Mouse (Mus musculus): Measurements from ENCODE around the gene Otos. TPM values are rescaled to one million over a fixed set of nuclear protein-coding genes. Genes with fewer than 3 reads are reported as not detected.

The Otos gene
- total RNA-seq (2022): 1 to 10 TPM in 3 of 4 experiments, under 1 TPM in 1; 0.51 to 2.3 (median 1.8) TPM

DNA sequence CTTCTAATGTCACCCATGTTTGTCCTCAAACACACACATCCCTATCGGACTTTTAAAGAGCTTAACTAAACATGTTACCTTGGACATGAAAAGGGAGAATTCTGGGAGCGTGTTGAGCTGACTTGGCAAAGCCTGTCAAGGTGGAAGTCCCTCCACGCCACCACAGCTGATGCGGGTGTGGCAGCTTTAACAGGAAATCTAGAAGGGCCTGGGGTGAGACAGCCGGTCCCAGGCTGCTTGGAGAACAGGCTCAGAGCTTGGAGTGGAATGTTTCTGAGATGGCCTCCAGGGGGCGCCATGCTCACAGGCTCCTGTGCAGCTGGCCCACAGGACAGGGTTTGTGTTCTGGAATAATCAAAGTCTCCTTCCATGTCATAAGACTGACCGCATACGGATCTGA, at the start of gene Otos:
Gene Otos, minus strand, starts transcription at position 169 of the 400 bp plus-strand sequence.
- peak; percentile 61 to 81 for DNase-seq (ENCODE audit: low spot score in 2 of 2)

DNA sequence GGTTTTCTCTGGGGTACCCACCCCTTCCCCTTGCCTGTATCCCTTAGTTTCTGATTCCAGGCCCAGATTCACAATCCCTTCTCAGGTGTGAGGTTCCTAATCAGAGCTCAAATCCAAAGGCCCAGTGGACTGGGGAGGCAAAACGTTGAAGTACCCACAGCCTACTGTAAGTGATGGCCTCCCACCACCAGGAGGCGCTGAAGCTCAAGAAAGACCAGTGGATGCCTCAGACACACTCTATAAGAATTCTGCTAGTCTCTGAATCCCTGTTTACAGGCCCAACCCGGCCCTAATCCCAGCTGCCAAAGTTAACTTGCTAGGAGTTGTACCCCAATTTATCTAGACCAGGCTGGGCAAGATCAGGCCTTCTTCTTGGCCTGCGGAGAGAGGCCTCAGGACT, 48.2 kb upstream of the Otos start:
- DNase-seq (ENCODE audit: low spot score in 2 of 2): peak; percentile 50 to 74

DNA sequence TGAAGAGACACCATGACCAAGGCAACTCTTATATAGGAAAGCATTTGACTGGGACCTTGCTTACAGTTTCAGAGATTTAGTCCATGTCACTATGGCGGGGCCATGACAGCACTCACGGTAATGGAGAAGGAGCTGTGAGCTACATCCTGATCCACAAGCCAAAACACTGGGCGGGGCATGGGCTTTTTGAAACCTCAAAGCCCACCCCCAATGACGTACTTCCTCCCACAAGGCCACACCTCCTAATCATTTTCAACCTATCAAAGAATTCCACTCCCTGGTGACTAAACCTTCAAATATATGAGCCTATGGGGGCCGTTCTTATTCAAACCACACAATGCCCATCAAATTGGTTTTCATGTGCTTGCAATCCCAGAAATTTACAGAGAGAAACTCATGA, 47.1 kb upstream of the Otos start:
- no peak for DNase-seq (ENCODE audit: low spot score in 2 of 2)

DNA sequence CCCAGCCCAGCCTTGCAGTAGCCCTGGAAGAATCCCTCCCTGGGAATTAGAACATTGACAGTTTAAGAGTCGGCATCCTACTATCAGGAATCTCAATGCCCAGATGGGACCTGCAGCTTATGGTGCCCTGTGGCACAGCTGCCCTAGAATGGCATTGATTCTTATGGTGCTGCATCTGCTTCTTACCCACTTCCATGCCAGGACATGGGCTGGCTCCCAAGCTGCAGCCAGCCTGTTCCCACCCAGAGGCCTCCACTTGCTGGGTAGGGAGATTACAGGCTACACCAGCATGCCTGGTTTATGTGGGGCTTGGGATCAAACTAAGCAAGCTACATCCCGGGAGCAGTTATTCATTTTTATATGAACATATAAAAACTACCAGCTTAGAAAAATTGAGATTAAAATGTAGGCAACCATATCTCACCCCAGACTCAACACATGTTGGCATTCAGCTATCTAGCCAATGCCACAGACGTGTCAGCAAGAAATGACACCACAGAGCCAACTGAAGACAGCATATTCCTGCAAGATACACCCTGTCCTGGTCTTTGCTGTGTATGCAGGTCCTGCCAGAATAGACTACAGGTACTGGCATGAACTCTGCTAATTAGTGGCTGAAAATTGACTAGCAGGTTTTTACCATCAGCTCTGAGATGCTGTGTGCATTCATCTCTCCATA, 42.7 kb upstream of the Otos start:
- no peak for DNase-seq (ENCODE audit: low spot score in 2 of 2)

DNA sequence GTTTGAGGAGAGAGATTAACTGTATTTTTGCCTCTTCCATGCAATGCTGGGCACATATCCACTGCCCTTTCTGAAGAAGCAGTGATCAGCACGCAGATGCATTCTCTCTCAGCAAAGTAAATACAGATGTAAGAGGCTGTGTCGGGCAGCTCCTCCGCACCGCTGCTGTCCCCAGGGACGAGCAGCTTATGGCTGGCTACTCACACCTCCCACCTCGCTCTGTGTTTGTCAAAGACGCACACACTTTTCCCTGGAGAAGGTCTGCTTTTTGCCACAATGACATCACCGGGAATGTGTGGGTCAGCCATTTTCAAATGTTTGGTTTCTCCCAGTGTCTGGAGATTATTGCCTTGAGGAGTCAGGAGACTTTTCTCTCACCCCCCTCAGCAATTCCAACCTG, 38.4 kb upstream of the Otos start:
- no peak for DNase-seq (ENCODE audit: low spot score in 2 of 2)

DNA sequence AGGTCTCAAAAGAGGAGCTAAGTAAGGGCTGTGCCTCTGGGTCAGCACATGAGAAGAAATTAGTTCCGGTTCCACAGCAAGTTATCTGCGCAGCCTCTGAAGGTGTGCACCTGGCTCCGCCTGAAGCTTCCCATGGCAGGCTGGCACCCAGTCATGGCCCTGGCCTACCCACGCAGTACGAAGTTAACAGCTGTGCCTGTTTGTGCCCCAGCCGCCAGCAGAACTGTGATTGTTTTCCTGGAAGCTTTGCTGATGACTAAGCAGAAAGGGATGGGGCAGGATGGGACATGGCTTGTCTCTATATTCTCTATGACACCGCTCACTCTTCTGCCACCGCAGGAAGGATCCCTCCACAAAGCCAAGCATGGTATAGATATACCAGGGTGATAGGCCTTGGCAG, 34.5 kb upstream of the Otos start:
- DNase-seq (ENCODE audit: low spot score in 2 of 2): peak; percentile 76 to 78

DNA sequence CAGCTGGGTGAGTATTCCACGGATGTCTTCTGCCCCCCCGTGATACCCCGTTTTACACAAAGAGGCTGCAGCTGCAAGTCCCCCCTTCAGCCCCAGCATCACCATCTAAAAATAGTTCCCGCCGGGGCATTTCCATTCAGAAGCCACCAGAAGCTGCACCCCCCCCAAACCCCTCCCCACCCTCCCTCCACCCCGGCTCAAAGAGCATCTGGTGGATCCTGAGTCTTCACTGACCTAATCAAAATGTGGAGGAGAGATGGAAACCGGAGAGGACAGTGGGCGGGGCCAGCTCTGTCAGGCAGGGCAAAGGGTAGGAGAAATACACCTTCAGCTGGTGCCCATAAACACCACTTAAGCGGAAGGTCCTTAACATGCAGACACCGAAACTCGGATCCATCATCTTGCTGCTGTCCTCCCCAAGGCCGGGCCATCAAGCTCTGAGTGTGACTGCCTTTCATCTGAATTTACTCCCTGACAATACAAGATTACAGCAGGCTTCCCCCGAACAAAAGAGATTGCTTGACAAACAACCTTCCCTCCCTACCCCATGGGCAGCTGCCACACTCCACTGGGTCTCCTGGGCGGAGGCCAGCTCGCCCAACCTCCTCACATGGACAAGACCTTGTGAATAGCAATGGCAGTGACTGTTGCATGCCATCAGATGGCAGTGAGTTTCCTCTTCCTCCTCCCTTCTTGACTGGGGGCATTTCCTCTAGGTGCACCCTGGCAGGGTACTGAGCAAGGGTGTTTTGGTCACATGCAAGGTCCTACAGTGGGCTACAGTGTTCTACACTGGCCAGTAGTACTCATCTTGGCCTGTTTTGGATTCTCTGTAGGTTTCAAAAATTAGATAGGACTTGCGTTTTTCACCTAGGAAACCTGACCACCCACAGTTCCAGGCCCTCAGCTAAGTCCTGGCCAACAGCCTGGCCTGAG, 32.3 kb upstream of the Otos start:
- DNase-seq (ENCODE audit: low spot score in 2 of 2): no peak

DNA sequence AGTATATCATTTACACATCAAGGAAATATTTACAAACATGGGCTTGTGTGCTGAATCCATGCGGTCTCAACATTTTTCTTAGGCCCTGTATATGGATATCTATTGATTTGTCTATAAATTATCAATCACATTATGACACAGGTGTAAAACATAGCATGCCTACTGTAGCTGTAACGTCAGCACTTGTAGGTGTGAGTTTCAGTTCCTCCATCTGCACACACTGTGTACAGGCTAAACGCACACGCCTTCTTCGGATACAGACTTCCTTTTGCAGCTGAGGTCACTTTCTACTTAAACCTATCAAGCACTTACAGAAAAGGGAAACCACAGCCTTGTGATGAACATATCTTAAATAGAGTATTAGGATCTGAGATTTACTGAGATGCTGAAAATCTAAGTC, 30.1 kb upstream of the Otos start:
- no peak for DNase-seq (ENCODE audit: low spot score in 2 of 2)

DNA sequence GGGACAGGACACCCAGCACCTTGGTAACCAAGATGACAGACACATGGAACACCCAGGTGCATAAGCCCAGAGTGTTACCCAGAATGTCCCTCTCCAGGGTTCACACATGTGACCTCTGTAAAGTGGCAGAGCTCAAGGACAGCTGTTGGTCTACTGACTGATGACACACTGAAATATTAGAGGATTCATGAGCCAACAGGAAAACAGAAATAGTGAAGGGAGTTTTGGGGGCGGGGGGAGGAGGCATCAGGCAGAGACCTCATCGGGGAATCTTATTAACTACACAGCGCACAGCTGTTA, 28.0 kb upstream of the Otos start:
- no peak for DNase-seq (ENCODE audit: low spot score in 2 of 2)

DNA sequence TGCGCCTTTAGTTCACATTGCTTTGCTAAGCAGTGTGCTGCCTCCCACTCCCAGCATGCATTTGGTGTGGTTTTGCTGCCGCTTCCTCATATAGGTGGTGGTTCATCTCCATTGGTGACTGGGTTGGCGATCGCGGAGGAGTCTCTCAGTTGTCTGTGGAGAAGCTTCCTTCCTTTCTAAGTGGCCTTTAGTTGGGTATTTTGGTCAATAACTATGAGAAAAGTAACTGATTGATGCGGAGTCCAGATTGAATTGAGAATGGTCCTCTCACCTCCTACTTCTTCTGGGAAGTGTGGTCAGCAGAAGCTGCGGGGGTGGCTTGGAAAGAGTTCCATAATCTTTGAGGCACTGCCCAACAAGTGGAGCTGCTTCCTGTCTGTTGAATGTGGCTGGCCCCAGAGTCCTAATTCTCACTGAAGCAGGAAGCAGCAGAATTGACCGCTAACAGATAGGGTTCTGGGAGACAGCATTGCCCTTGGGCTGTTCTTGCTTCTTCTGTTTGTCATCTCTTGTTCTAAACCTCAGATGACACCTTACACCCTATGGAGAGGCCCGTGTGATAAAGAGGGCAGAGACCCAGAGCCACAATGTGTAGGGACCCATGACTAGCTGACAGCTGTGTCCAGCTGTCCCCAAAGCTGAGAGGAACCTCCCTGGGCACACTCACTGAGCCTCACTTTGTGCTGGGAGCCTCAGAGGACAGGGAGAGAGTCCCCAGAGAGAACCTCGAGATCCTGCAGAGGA, 27.5 kb upstream of the Otos start:
- DNase-seq (ENCODE audit: low spot score in 2 of 2): no peak

DNA sequence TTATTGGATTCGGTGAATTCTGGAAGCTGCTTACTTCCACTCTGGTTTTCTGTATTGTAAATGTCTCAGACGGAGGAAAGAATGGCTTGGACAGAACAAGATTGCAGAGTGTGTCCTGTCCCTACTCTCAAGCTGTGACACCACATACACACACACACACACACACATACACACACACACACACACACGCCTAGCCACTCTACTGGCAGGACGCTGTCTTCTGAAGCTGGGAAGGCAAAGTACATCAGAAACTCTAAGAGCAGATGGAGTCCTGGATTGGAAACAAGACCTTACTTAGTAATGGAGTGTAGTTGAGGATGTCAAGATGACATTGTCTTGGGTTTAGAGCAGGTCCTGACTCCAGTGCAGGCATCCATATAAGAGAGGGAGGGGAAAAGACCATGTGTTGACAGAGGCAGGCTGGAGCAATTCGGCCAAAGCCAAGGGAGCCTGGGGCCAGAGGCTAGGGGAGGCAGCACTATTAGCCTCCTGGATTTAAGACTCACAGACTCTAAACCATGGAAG, 24.7 kb upstream of the Otos start:
- no peak for DNase-seq (ENCODE audit: low spot score in 2 of 2)

DNA sequence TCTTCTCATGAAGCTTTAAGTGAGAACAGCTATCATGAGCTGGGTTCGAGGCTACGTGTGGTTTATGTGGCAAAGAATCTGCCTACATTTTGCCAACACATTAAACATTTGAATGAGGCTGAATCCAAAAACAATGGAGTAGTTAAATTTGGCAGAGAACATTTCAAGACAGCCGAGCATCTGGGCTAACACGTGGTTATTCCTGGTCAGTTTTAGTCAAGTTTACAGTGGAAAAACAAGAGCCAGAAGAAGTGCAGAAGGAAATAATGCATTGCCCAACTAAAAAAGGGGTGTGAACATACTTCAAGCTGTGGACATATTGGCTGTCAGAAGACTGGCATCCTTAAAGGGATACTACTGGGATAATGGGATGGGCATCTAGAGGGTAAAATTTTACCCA, 22.7 kb upstream of the Otos start:
- no peak for DNase-seq (ENCODE audit: low spot score in 2 of 2)

DNA sequence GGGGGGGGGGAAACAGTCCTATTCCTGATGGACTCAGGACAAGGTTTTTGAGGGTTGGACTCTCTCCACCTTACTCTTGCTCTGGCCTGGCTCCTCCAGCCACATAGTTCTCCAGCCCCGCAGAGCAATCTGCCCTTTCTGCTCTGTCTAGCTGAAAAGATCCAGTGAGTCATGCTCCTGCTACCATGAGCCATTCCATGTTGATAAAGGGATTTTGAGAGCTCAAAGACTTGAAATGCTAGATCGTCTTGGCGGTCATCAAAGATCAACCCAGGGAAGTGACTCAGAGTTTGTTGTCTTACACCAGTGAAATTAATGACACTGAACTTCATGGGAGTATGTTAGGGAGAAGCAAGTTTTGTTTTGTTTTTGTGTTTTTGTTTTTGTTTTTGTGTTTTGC, 20.8 kb upstream of the Otos start:
- no peak for DNase-seq (ENCODE audit: low spot score in 2 of 2)

DNA sequence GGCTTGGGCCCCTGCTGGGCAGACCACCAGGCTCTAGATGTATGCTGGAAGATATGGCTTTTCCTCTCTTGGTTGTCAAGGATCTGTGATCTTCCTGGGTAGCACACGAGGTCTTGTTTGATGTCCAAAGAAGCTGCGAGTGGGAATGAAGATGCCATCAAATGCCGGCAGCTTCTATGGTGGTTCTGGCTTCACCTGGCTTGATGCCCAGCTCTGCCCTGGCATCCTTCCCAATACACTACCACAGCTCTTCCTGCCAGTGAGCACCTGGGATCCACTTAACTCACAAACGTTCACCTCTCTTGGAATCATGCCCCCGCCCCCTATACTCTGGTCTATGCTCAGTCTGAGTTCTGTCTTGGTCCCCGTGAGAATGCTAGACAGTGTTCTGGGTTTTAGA, 18.5 kb upstream of the Otos start:
- DNase-seq (ENCODE audit: low spot score in 2 of 2): no peak

DNA sequence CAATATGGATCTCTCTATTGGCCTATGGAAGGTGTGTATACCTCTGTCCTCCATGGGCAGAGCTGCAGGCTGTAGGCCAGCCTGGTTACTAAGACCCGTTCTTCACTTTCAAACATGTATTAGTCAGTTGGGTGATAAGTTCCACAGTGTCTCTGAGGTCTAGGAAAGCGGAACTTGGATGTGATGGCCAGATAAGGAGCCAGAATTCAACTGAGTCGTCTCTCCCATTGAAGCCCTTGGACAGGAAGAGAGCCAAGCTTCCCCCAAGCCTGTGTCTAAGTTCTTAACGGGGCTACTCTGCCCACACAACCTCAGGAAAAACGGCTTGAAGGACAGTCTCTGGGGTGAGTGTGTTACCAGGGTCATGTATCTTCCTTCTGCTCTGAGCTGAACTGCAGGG, 10.8 kb upstream of the Otos start:
- DNase-seq (ENCODE audit: low spot score in 2 of 2): no peak

DNA sequence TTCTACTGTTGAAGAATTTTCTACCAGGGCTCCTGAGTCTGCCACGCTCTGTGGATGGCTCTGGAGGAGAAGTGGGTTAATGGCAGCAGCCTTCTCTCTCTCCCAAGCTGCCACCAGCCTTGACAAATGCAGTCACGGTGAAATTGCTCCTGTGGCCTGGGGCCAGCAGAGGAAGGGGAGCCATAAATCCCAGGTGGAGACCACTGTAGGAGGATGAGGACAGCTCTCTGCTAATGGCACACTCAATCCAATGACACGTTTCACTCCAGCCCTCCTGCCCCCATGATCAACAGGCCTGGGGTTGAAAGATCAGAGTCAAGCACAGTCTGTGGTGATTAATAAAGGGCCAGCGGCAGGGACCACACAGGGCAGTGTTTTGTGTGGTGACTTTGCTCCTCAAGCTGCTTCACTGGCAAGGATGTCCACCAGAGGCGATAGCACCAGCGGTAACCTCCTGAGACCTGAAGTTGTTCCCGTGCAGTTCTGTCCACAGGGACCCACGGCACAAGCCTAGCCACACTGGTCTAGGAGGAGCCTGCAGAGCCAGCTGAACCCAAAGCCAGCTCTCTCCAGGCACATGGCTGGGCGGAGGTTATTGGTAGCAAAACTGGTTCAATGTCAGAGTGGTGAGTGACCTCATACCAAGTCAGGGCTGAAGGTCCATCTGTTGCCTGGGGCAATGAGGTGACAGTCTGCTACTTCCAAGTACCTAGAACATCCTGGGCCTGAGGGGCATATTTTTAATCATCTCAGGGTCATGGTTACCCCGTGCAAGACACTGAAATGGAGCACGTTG, 8.6 kb upstream of the Otos start:
- no peak for DNase-seq (ENCODE audit: low spot score in 2 of 2)

DNA sequence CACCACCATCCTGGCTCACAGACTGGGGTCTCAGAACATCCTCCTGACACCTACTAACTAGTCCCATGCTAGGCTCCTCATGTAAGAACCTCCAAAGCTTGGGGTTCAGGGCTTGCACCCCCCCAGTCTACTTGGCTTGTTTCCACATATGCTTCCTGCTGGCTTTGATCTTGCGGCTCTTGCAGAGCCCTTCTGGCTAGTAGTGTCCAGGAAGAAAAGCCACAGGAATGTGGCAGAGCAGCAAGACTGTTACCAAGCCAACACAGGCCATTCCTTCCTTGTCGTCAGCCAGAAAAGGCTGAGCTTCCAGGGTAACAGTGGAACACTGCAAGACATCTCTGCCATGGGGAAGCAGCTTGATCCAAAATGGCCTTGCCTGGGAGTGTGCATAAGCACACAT, 6.0 kb upstream of the Otos start:
- DNase-seq (ENCODE audit: low spot score in 2 of 2): no peak

DNA sequence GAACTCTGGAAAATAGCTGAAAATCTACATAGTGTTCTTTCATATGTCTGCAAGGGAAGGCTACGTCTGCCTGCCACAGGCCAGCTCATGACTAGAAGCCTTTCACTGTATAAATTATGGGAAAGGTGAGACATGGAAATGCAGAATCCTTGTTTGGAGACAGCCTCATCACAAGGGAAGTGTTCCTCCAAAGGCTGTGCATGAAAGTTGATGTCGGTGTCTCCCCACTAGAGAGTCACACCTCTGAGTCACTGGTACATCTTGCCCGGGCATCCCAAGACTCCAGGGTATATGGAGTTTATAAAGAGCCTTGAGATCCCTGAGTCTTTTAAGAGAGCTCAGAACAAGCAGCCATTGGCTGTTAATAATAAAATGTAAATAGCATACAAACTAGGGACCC, 4.5 kb upstream of the Otos start:
- DNase-seq (ENCODE audit: low spot score in 2 of 2): no peak

DNA sequence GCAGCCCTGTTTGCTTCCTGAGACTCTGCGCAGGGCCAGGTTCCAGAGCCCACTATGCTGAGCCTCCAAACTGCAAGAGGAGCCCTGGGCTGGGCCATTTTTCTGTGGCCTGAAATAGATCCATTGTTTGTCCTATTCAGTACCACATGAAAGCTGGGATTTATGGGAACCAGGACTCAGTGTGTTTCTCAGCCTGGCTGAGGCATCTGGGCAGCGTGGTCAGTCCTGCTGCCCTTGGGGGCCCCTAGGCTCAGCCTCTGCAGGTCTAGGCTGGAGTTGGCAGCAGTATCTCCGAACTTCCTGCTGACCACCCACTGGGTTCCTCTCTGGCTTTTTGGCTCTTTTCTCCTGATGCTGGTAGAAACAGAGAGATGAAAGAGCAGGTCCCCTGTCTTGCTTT, 2.8 kb upstream of the Otos start:
- no peak for DNase-seq (ENCODE audit: low spot score in 2 of 2)

DNA sequence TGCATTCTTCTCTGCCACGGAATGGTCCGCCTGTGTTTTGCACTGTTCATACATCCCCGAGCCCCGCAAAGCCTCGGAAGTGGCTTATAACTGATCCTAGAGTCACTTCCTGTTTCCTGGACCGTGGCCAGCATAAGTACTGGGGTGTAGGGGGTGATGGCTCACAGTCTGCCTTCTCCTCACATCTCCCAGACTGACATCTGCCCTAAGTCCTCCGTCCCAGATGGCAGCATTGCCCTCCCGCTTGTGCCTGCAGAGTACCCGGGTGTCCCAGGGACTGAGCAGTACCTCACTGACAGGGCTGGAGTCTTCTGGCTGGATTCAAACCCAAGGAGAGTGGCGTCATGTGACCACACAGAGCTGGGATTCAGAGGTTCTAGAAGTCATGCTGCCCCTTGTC, 444 bp downstream of the Otos start:
- no peak for DNase-seq (ENCODE audit: low spot score in 2 of 2)

DNA sequence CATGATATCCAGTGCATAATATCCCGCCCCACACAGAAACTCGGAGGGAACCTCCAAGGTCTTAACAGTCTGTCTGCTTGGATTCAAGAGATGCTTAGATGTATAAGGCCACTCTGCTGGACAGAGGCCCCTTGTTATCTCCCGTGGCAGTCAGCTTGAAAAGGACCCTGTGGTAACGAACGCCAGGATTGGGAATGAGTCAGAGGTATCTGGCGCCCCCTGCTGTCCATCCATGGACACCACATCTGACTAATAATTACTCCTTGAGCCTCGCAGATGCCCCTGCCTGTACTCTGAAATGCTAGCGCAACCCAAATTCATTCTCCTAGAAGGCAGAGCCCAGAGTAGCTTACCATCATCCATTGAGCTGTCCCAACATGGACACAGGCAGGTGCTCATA, 889 bp downstream of the Otos start:
- DNase-seq (ENCODE audit: low spot score in 2 of 2): peak; percentile 55 to 84
